Mouse (Mus musculus) retina, adult 2 months (tissue): ENCODE measurements around the gene Cenpn.

Source experiments
- DNase-seq: peaks from one replicate; pipeline ENCODE4 v3.0.0-alpha.2; 2012; ENCODE audit warnings: low read depth, low spot score

The Cenpn gene

GRCm38 (mm10) chr8:116942284-116943058 is 20.9 kb downstream of the Cenpn start:
- DNase-seq: no peak

DNA sequence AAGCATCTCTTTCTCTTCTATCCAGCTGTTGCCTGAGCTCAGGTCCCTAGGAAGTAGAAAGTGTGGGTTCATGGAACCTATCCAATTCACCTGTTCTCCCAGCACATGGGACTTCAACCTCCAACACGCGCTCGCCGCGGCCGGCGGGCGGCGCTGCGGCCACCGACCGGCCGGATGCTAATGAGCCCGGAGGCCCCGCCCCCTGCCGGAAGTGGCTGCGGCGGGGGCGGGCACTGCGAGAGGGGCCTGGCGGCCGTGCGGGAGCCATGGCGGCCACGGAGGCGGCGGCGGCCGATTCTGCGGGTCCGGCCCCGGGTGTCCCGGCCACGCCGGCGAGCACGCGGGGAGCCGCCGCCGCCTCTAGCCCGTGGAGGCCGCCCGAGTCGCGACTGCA is 21.6 kb downstream of the Cenpn start, which contains the start of gene Atmin:
Gene Atmin (plus strand): TSS at position 233 of the 394 bp plus-strand sequence.
- DNase-seq: peak; percentile 76

- no peak for DNase-seq
These were observed 22.2 kb downstream of the Cenpn start for GRCm38 (mm10) chr8:116943555-116944384.

DNA sequence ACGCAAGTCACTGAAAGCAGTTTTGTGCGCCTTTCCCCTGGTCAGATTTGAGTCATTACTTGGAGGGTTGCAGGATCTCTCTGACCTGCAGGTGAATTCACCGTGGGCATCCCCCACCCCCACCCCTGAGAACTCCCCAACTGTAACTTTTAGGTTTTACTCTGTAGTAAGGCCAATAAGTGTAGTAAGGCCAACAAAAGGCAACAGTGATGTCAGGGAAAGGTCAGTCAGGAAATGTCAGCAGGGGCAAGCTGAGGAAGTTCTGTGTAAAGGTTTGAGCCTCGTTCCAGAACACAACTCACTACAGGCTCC is 22.8 kb downstream of the Cenpn start:
- DNase-seq: no peak

DNA sequence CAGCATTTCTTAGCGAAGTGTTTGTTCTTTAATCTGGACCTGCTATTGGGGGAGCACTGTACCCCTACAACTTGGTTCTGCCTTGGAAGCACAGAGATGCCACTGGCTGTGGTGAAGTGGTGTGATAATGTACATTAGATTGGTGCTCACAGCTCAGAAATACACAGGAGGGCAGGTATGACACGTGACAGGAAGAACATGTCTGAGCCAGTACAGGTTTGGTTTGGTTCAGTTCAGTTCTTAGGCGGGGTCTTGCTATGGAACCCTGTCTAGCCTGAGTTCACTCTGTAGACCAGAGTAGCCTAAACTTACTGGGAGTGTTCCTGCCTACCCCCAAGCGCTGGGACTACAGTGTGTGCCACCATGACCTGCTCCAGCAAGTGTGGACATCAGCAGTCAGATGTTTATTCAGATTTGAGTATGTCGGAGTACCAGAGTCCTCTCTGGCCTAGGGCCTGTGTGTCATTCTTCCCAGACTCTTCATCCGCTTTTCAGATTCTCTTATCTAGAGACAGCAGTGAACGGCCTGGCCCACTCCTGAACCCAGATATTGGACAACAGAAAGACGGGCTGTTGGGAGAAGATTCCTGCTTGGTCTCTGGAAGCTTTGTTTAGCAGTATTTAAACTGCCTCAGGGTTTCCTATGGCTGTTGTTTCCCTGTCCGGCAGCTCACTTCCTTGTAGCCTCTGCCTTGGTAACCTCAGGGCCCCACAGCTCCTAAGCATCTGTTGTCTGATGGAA is 23.8 kb downstream of the Cenpn start:
- no peak for DNase-seq

DNA sequence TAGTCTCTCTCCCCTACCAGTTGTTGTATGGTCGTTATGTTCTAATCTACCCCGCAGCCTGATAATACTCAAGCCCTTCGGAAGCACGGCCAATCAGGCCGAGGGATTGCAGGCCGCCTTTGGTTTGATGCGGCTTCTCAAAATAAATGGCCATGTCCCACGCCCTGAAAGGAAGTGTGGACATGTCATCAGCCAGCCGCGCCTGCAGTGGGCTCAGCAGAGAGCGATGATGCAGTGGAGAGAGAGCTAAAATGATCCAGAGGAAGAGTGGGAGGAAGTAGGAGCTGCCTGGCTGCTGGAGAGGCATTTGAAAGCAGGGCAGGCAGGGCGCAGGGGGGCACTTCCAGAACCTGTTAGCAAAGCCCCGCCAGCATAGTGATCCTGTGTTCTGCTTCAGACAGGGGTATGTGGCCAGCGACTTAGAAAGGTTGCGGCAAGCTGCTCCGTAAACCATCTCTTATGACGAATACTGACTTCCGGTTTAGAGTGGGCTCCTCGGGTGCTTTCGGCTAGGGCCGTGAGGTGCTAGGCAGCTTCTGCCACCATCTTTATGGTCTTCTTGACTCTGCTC is 24.8 kb downstream of the Cenpn start:
- DNase-seq: no peak

GRCm38 (mm10) chr8:116946851-116947250 is 25.3 kb downstream of the Cenpn start:
- no peak for DNase-seq

DNA sequence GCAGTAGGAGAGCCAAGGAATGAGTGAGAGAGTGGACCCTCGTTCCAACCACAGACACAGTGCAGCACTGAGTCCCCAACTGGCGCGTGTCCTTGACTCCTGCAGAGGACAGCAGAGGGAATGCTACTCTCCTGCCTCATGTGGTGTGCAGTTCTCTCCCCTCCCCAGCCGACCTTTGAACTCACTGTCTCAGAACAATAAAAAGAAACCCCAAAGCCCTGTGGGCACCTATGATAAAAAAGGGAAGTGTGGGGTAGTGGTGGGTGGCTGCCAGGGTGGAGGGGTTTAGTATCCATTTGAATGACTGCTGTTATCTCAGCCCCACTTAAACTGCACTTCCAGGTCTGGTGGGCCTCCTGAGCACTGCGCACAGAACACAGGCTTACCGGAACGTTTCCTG is 26.1 kb downstream of the Cenpn start:
- DNase-seq: no peak

DNA sequence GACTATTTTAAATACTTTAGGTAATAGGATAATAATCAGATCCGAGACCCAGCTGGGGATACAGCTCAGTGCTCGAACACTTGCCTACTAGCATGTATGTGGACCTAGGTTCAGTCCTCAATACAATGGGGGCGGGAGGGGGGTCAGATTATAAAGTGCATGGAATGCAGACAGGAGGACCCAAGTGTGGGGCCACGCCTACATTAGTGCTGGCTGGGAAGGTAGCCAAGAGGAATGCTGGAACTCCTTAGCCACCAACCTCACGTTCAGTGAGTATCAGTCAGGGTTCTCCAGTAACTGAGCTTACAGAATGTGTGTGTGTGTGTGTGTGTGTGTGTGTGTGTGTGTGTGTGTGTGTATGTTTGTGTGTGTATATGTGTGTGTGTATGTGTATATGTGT is 29.8 kb downstream of the Cenpn start:
- DNase-seq: no peak

DNA sequence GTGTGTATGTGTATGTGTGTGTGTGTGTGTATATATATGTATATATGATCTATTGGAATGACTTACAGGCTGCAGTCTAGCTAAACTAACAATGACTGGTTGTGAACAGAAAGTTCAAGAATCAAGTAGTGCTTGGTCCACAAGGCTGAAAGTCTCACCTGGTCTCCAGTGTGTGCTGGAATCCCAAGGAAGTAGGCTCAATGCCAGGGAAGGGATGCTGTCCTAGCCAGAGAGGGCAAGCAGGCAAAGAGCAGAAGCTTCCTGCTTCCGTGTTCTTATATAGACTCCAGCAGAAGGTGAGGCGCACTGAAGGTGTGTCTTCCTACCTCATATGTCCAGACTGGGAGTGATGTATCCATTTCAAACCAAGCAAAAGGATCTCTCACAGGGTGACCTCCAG is 30.2 kb downstream of the Cenpn start:
- DNase-seq: no peak

DNA sequence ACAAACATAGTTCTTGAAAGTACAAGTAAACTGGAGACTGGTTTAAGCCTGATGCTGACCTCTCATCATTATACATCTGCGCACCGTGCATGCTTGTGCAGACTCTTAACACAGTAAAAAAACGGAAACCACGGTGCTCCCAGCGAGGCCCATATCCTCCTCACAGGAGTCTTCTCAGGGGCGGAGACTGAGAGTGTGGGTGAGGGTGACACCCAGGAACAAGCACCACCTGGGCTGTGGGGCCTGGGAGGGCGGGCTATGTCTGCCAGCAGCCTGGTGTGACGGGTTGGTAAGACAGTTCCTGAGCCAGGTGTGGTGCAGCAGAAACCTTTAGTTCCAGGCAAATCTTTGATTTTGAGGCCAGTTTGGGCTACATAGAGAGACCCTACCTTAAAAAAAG is 30.9 kb downstream of the Cenpn start:
- no peak for DNase-seq

GRCm38 (mm10) chr8:116954415-116954814 is 32.9 kb downstream of the Cenpn start:
- no peak for DNase-seq

DNA sequence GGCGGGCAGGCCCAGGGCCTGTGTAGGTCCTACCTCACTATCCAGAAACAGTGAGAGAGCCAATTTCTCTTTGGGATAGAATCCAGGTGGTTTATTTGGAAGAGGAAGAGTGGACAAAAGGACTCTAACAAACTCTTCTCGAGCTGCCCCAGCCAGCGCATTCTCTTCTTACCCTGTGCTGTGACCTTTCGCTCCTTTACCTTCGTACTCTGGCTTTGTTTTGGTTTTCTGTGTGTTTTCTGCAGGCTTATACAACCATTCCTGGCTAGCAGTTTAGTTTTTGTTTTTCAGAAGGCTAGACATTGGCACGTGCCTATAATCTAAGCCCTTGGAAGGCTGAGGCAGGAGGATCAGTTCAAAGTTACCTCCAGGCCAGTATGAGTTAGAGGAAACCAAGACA is 48.0 kb downstream of the Cenpn start:
- DNase-seq: no peak

- DNase-seq: no peak
These were observed 53.5 kb downstream of the Cenpn start for GRCm38 (mm10) chr8:116975066-116975465.

GRCm38 (mm10) chr8:116975606-116976005 is 54.1 kb downstream of the Cenpn start:
- DNase-seq: no peak

- no peak for DNase-seq
These were observed 56.5 kb downstream of the Cenpn start for GRCm38 (mm10) chr8:116978052-116978451.

DNA sequence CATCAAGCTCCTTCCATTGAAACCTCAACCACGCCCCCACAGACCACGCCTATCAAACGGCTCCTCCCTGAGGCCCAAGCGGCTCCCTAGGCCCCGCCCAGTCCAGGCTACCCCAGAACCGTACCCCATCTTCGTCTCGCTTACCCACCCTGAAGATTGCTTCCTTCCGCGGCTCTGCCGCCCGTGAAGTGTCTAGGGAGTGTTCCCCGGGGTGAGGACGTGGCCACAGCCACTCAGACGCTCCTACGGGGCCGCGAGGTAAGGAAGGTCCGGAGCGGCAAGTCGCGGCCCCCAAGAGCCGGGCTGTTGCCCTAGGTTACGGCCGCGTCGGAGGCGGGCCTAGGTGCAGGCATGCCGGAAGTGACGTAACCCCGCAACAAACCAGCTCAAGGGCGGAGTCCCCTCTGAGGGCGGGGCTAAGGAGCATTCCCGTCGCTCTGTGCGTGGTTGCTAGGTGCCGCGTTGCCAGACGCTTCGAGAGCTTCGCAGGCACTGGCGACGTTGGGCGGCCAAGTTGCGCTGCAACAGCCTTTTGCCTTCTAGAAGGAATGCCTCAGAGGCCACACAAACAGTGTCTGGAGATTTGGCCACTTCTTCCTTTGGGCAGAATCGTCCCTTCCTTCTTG is 57.2 kb downstream of the Cenpn start, which contains the start of gene 1700030J22Rik:
Gene 1700030J22Rik (minus strand): TSS at position 329 of the 626 bp plus-strand sequence.
- peak; percentile 98 for DNase-seq

DNA sequence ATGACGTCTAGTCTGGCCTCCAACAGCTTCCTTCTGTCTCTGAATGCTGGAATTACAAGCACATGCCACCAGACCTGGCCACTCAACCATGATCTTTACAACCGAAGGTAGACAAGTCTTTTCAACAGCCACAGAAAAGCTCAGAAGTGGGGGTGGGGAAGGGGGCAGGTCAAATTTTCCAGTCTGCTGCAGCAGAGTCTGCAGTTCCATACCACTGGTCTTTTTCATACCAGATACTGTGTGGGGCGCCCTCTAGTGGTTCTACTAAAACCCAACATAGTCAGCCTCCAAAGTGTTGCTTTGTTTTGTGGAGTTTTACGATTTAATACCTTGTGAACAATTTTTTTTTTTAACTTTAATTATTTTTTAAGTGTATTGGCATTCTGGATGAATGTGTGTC is 58.6 kb downstream of the Cenpn start:
- DNase-seq: peak; percentile 39

DNA sequence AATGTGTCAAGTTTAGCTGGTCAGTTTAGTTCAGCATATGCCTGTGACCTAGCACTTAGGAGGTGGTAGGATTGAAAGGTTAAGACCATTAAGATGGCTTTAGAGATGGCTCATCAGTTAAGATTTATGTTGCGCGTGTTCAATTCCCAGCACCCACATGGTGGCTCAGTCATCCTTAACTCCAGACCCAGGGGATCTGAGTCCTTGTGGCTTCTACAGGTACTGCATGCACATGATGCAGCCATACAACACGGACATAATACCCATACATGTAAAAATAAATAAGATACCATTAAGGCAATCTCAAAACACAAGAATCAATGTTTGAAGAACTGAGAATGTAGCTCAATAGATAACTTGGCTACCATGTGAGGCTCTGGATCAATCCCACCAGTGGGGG is 68.3 kb downstream of the Cenpn start:
- DNase-seq: no peak
